Mouse (Mus musculus): Measurements from ENCODE around the gene Olfr843. TPM values are rescaled to one million over a fixed set of nuclear protein-coding genes. Genes with fewer than 3 reads are reported as not detected.

Gene Olfr843
- not detected in 2 replicates for polyA plus RNA-seq (2012; rRNA removed)

DNA sequence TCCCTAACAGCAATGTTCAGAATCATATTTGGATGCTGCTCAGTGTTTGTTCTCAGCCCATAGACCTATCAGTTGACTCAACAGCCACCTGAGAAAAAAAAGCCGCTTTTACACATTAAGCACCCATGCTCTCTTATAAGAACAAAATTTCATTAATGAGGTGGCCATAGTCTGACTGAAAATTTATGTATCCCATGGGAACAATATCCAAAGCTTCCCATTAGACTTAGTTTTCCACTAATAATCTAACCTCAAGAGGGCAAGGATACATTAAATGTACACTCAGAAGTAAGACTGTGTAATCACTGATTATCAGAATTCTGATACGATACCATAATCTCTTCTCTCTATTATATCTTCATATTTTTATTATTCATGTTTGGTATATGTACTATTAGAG is at the start of gene Olfr843:
Olfr843 (minus strand) TSS at position 101 of the 400 bp plus-strand sequence.
- TF ChIP-seq POLR2A (IDR thresholded peaks at IDR 0.05; ENCODE audit: borderline replicate concordance, extremely low read depth, insufficient read depth, insufficient read length, poor library complexity, severe bottlenecking) (no peak), CTCF (IDR thresholded peaks at IDR 0.05; ENCODE audit: borderline replicate concordance, extremely low read depth, insufficient read depth, insufficient read length) (no peak)

More for the DNA sequence above, at the start of gene Olfr843:
- DNase-seq (ENCODE audit: low read depth): no peak

Other genes with a start within 250 kb of the Olfr843 start
- not detected in 2 replicates for gene Olfr835, start 219.3 kb downstream of the Olfr843 start, polyA plus RNA-seq (2012; rRNA removed)
- not detected in 2 replicates for gene Olfr836, start 131.6 kb downstream of the Olfr843 start, polyA plus RNA-seq (2012; rRNA removed)
- gene Olfr837, start 115.7 kb downstream of the Olfr843 start, polyA plus RNA-seq (2012; rRNA removed): not detected in 2 replicates
- gene Olfr839-ps1, start 74.7 kb downstream of the Olfr843 start, polyA plus RNA-seq (2012; rRNA removed): not detected in 2 replicates
- not detected in 2 replicates for gene Olfr844, start 64.4 kb upstream of the Olfr843 start, polyA plus RNA-seq (2012; rRNA removed)
- gene Olfr845, start 84.5 kb upstream of the Olfr843 start, polyA plus RNA-seq (2012; rRNA removed): not detected in 2 replicates
- gene Olfr846, start 112.0 kb upstream of the Olfr843 start, polyA plus RNA-seq (2012; rRNA removed): not detected in 2 replicates
- gene Olfr847, start 126.7 kb upstream of the Olfr843 start, polyA plus RNA-seq (2012; rRNA removed): not detected in 2 replicates
- not detected in 2 replicates for gene Olfr849, start 188.3 kb upstream of the Olfr843 start, polyA plus RNA-seq (2012; rRNA removed)
- gene Olfr850, start 226.3 kb upstream of the Olfr843 start, polyA plus RNA-seq (2012; rRNA removed): not detected in 2 replicates
- not detected in 2 replicates for gene Olfr851, start 241.3 kb upstream of the Olfr843 start, polyA plus RNA-seq (2012; rRNA removed)

Measured in brain, embryonic 14.5 days (tissue).